Mouse (Mus musculus): Measurements from ENCODE around the gene Rnh1. TPM values are rescaled to one million over a fixed set of nuclear protein-coding genes. Genes with fewer than 3 reads are reported as not detected.
A peak's percentile ranks its signal among the peaks of the same experiment; 100 is the strongest.

Gene Rnh1
- total RNA-seq (2022): 10 to 100 TPM; 37.5 to 49.4 (median 42.2) TPM

- peak; percentile 90 to 92 for DNase-seq (ENCODE audit: low spot score in 2 of 2)
Measured at GRCm38 (mm10) chr7:141172116-141173006, at the start of gene Rnh1. TSS of gene Rnh1 (minus strand) at chr7:141172857.

- no peak for DNase-seq (ENCODE audit: low spot score in 2 of 2)
Measured at GRCm38 (mm10) chr7:141222126-141222467, 49.4 kb upstream of the Rnh1 start.

GRCm38 (mm10) chr7:141221249-141222125 is 48.8 kb upstream of the Rnh1 start:
- DNase-seq (ENCODE audit: low spot score in 2 of 2): peak; percentile 92 to 94

GRCm38 (mm10) chr7:141220377-141220776 is 47.7 kb upstream of the Rnh1 start:
- DNase-seq (ENCODE audit: low spot score in 2 of 2): no peak

GRCm38 (mm10) chr7:141219558-141220099 is 47.0 kb upstream of the Rnh1 start:
- no peak for DNase-seq (ENCODE audit: low spot score in 2 of 2)

- DNase-seq (ENCODE audit: low spot score in 2 of 2): no peak
Measured at GRCm38 (mm10) chr7:141218557-141219133, 46.0 kb upstream of the Rnh1 start.

- no peak for DNase-seq (ENCODE audit: low spot score in 2 of 2)
Measured at GRCm38 (mm10) chr7:141218141-141218540, 45.5 kb upstream of the Rnh1 start.

GRCm38 (mm10) chr7:141217343-141218013 is 44.8 kb upstream of the Rnh1 start:
- no peak for DNase-seq (ENCODE audit: low spot score in 2 of 2)

- no peak for DNase-seq (ENCODE audit: low spot score in 2 of 2)
Measured at GRCm38 (mm10) chr7:141216894-141217293, 44.2 kb upstream of the Rnh1 start.

GRCm38 (mm10) chr7:141215880-141216733 is 43.5 kb upstream of the Rnh1 start:
- DNase-seq (ENCODE audit: low spot score in 2 of 2): no peak

GRCm38 (mm10) chr7:141215101-141215879 is 42.6 kb upstream of the Rnh1 start, which contains the start of gene Rassf7:
TSS of gene Rassf7 (plus strand) at chr7:141215860.
- peak; percentile 65 to 78 for DNase-seq (ENCODE audit: low spot score in 2 of 2)

- DNase-seq (ENCODE audit: low spot score in 2 of 2): no peak
Measured at GRCm38 (mm10) chr7:141214310-141214709, 41.7 kb upstream of the Rnh1 start.

GRCm38 (mm10) chr7:141213605-141214235 is 41.1 kb upstream of the Rnh1 start, which contains the start of gene Lmntd2:
TSS of gene Lmntd2 (minus strand) at chr7:141214080.
- no peak for DNase-seq (ENCODE audit: low spot score in 2 of 2)

GRCm38 (mm10) chr7:141213133-141213532 is 40.5 kb upstream of the Rnh1 start:
- no peak for DNase-seq (ENCODE audit: low spot score in 2 of 2)

GRCm38 (mm10) chr7:141210606-141211131 is 38.0 kb upstream of the Rnh1 start:
- no peak for DNase-seq (ENCODE audit: low spot score in 2 of 2)

GRCm38 (mm10) chr7:141210137-141210536 is 37.5 kb upstream of the Rnh1 start:
- no peak for DNase-seq (ENCODE audit: low spot score in 2 of 2)

GRCm38 (mm10) chr7:141209526-141209925 is 36.9 kb upstream of the Rnh1 start:
- DNase-seq (ENCODE audit: low spot score in 2 of 2): no peak

GRCm38 (mm10) chr7:141206182-141206937 is 33.7 kb upstream of the Rnh1 start:
- no peak for DNase-seq (ENCODE audit: low spot score in 2 of 2)

Measured in layer of hippocampus, adult 8-10 months (tissue).